Mouse (Mus musculus) gastrocnemius, adult 8-10 months (tissue): ENCODE results near the gene Cplane1. TPM values are rescaled to one million over a fixed set of nuclear protein-coding genes. Genes with fewer than 3 reads are reported as not detected.
"Not testable (repeated sequence)": the region's sequence is repeated elsewhere in the genome, so short reads cannot be mapped to it uniquely, and the experiment has no call there.

Source experiments
- DNase-seq, 2 experiments: peaks; one replicate each; pipeline ENCODE4 v3.0.0; 2022; ENCODE audit warnings: low spot score in 2 of 2
- total RNA-seq, 4 experiments: library from RNA; stranded (reverse); gene quantifications; 2 replicates each; pipeline ENCODE4 v1.2.4; 2022

The Cplane1 gene
- 1 to 10 TPM; 1.7 to 3.8 (median 2.7) TPM for total RNA-seq

GRCm38 (mm10) chr15:8168591-8169265 lies at the start of gene Cplane1:
Cplane1 (plus strand) TSS chr15:8169106.
- peak; percentile 87 to 88 for DNase-seq

DNA sequence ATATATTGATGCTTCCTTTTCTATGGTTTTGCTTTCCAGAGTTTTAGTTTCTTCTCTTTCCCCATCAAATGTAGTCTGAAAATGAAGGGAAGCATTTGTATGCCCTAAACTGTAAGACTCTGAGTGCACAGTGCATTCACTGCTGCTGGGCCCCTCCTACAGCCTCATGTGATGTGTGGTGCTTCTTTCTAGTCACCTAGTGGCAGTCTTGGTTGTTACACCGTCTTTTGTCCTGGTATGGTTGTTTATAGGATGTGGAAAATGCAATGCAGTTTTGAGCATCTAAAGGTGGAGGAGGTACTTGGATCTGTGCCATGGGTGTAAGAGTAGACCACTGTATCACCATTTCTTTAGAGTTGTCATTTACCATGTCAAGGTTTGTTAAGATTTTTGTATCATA lies 39.6 kb upstream of the Cplane1 start:
- no peak for DNase-seq

DNA sequence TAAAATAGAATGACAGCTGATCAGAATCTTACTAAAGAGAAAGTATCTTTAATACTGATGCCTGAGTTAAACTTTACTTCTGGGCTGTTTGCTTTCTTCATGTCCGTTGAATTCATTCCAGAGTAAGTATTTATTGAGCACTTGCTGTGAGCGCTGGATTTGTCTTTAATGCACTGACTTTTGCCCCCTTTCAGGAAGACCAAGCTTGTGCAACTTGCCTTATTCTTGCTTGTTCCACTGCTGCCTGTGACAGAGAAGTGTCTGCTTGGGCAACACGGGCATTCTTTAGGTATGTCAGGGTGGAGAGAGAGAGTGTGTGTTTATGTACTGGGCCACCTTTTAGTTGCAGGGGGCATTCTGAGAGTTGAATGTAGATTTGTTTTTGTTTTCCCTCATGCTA lies 37.6 kb upstream of the Cplane1 start:
- no peak for DNase-seq

DNA sequence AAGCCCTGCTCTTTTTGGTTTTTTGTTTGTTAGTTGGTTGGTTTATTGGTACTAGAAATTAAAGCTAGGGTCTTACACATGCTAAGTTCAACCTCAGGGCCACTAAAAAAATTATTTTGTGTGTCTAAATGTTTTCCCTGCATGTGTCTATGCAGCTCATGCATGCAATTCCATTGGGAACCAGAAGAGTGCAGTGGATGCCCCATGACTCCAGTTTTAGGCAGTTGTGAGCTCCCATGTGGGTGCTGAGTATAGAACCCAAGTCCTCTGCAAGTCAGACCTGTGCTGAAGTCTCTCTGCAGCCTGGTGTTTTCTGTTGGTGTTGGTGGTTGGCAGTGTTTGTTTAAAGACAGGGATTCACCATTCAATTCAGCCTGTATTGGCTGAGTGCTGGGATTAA lies 37.1 kb upstream of the Cplane1 start:
- DNase-seq, result no peak

DNA sequence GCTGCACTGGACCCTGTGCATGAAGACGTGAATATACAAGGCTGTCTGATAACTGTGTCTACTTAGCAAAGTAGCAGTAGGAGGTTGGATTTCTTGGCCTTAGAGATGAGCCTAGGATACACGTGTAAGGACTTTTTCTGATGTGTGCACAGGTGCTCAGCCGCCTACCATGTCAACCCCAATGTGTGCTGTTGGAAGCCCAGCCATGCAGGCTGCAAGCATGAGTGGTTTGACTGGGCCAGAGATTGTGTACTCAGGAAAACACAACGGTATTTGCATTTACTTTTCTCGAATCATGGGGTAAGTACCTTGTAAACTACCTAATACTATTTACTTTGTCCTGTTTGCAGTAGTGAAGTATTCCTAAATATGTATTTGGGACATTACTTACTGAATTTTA lies 33.3 kb upstream of the Cplane1 start:
- DNase-seq, result no peak

DNA sequence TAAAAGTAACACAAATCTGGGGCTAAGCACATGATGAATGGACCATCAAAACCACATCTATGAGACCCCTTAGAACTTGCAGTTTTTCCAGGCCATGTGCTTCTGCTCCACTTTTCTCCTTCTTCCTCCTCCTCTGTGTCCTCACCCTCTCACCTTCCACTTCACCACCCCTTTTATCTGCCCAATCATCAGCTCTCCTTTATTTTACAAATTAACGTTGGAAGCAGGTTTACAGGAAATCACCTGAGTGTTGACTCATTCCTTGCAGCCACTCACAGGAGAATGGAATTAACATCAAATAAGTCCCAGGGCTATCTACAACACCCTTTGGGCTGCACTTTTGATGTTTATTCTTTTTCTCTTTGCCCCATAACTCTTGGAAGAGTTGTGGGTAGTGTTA lies 7.1 kb upstream of the Cplane1 start:
- no peak for DNase-seq

- DNase-seq, result no peak
Measured at GRCm38 (mm10) chr15:8169266-8169746, 400 bp downstream of the Cplane1 start.

DNA sequence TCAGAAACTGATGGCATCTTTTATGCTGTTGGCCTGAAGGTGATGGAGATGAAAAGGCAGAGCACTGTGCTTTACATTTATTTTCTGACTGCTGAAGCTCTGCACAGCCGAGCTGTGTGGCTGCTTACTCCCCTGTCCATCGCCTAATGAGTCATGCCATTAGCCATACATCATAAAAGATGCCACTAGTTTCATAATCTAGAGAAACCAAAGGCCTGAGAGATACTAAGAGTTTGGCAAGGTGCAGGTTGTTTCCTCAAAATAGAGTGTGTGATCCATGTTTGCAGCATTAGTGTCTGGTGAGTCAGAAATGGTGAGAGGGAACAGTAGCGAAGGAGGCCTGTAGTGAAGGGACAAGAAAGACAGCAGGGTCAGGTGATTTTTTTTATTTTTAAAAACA lies 20.7 kb downstream of the Cplane1 start:
- no peak for DNase-seq

DNA sequence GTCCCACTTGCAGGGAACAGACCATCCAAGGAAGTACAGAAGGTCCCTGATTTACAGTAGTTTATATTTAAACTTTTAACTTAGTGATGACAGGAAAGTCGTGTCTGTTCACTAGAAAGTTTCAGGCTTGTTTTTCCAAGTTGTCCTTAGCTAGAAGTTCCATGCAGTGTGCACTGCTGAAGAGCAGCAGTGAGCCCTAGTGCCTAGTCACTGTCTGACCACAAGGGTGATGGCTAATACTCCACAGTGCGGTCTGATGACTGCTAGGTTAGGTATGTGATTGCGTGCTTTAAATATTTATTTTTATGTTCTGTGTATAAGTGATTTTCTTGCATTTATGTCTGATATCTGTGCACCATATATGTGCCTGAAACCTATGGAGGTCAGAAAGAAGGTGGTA lies 21.5 kb downstream of the Cplane1 start:
- DNase-seq, result no peak

GRCm38 (mm10) chr15:8200317-8200716 lies 31.4 kb downstream of the Cplane1 start:
- DNase-seq, result no peak

GRCm38 (mm10) chr15:8208362-8208761 lies 39.5 kb downstream of the Cplane1 start:
- DNase-seq, result no peak

- DNase-seq, result no peak
Measured at GRCm38 (mm10) chr15:8214811-8215210, 45.9 kb downstream of the Cplane1 start.

- DNase-seq, result not testable (repeated sequence)
Measured at GRCm38 (mm10) chr15:8234167-8234566, 65.3 kb downstream of the Cplane1 start.

GRCm38 (mm10) chr15:8265946-8266345 lies 97.0 kb downstream of the Cplane1 start:
- DNase-seq, result peak in 1 of 2 experiments; percentile 13

DNA sequence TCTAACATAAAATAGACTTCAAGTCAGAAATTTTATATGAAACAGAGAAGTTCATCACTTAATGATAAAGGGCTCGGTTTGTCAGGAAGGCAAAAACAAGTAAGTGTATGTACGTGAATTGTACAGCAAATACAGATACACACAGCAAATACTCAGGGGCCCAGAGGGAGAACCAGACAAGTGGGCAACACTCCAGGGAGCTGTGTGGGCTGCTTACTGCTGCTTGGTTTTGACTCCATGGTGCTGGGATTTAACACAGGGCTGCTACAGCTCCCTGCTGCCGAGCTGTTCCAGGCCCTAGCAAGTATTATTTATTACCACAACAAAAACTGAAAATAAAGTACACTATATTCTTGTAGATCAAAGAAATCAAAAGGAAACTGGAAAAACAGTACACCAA lies 98.3 kb downstream of the Cplane1 start:
- DNase-seq, result no peak

- no peak for DNase-seq
Measured at GRCm38 (mm10) chr15:8268231-8268630, 99.3 kb downstream of the Cplane1 start.

GRCm38 (mm10) chr15:8271952-8272351 lies 103.0 kb downstream of the Cplane1 start:
- DNase-seq, result no peak

DNA sequence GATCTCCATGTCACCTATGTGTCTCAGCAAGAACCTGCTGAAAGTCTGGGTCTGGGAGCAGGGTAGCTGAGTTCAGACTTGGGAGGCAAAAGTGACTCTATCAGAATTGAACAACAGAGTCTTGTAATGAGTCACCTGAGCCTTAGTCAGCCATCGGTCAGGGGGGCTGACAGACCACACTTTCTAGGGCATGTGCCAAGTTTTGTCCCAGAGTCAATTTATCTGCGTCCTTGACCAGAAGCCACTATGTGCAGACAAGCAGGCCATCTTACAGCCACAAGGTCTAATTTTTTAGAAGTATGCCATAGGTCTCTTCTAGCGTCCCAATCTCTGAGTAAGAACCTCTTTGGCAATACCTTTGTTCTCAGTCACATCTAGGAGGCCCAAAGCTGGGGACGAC lies 109.0 kb downstream of the Cplane1 start:
- not testable (repeated sequence) for DNase-seq

DNA sequence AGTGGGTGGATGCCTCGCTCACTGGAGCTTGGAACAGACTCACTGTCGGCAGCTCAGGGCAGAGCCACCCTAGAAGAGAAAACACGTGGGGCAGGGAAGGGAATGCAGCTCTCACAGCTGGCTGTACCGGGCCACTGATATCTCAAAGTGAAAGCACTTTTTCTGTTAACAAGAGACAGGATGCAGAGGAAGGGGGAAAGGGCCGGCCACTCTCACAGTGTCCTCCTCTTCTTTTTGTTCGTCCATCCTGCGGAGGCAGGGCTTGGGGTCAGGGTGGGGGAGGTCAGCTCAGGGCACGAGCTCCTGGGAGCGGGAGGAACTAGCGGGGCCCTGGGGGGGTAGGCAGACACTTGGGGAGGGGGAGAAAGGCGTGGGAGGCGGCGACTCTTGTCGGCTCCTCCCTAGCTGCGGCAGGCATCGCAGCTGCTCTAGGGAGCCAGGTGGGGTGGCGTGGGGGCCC lies 110.4 kb downstream of the Cplane1 start:
- no peak for DNase-seq

DNA sequence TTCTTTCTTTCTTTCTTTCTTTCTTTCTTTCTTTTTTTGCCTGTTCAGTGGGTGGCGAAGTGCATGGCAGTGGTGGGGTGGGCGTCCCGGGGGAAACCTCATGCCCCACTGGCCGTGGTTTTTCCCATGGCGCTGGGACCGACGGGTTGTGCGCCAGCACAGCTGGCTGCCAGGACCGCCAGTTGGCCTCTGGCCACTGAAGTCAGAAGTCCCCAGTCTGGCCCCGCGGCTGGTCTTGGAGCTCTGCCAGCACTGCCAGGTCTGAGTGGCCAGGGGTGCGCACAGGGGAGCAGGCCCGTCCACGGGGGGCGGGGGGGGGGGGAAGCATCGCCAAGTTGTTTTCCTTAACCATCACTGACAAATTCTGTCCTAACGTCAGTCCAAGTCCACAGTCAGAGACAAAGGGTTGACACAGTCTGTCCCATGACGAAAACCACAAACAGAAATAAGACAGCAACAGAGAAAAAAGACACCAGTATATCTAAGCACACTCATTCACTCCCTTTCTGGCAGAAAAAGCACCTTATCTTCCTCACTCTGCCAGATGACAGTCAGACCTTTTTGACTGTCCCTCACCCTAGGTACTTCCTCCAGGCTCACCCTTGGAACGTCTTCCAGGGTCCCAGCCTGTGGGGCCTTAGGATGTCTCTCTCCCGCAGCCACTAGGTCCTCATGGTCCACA lies 111.2 kb downstream of the Cplane1 start:
- DNase-seq, result peak in 1 of 2 experiments; percentile 18

GRCm38 (mm10) chr15:8281701-8282100 lies 112.8 kb downstream of the Cplane1 start:
- no peak for DNase-seq

GRCm38 (mm10) chr15:8282155-8282554 lies 113.2 kb downstream of the Cplane1 start:
- DNase-seq, result no peak

GRCm38 (mm10) chr15:8291251-8291650 lies 122.3 kb downstream of the Cplane1 start:
- DNase-seq, result no peak
